Mouse (Mus musculus) heart, postnatal 0 days (tissue): ENCODE results near the gene Nyap1. TPM values are rescaled to one million over a fixed set of nuclear protein-coding genes. Genes with fewer than 3 reads are reported as not detected.
A peak's percentile ranks its signal among the peaks of the same experiment; 100 is the strongest.

ENCODE experiments used
- ATAC-seq: fragments of 200-750 bp; cut with Nextera tagmentation; 2 replicates; pipeline ENCODE4 v1.8.0; 2017; ENCODE audit warnings: low read depth, moderate number of reproducible peaks, moderate library complexity; ENCODE audit not compliant: insufficient read depth
- DNase-seq: peaks from one replicate; pipeline ENCODE4 v3.0.0-alpha.2; 2016; ENCODE audit warnings: low spot score
- H3K27ac ChIP-seq: fragments of 300-500 bp; sonication (generic); 2 replicates; pipeline ENCODE4 v1.5.1; 2014; ENCODE audit warnings: low read depth, mild to moderate bottlenecking
- H3K27me3 ChIP-seq: fragments of 300-500 bp; sonication (generic); 2 replicates; pipeline ENCODE4 v1.6.1; 2014; ENCODE audit warnings: low read length, mixed read lengths; ENCODE audit not compliant: control insufficient read depth, insufficient read depth
- H3K36me3 ChIP-seq: fragments of 300-500 bp; sonication (generic); replicated peaks from 2 replicates; pipeline ENCODE4 v1.6.1; 2014; ENCODE audit warnings: low read length, mixed read lengths; ENCODE audit not compliant: control insufficient read depth, insufficient read depth
- H3K4me1 ChIP-seq: fragments of 300-500 bp; sonication (generic); 2 replicates; pipeline ENCODE4 v1.6.1; 2014; ENCODE audit warnings: antibody characterized with exemption; ENCODE audit not compliant: control insufficient read depth, insufficient read depth
- H3K4me2 ChIP-seq: fragments of 300-500 bp; sonication (generic); 2 replicates; pipeline ENCODE4 v1.6.1; 2014; ENCODE audit warnings: low read depth, mild to moderate bottlenecking, low read length, moderate library complexity
- H3K4me3 ChIP-seq: fragments of 300-500 bp; sonication (generic); 2 replicates; pipeline ENCODE4 v1.5.1; 2014; ENCODE audit warnings: low read depth, low read length
- H3K9ac ChIP-seq: fragments of 300-500 bp; sonication (generic); replicated peaks from 2 replicates; pipeline ENCODE4 v1.6.1; 2014; ENCODE audit warnings: low read depth, low read length, mixed read lengths
- H3K9me3 ChIP-seq: fragments of 300-500 bp; sonication (generic); replicated peaks from 2 replicates; pipeline ENCODE4 v1.6.1; 2016; ENCODE audit warnings: low read length; ENCODE audit not compliant: control insufficient read depth
- CTCF ChIP-seq: IDR thresholded peaks from 2 replicates; pipeline ENCODE4 v1.5.1; 2016; ENCODE audit warnings: antibody characterized with exemption, control low read depth, low read depth
- EP300 ChIP-seq: IDR thresholded peaks from 2 replicates; pipeline ENCODE4 v1.6.1; 2016; ENCODE audit warnings: antibody characterized with exemption, low read depth
- WGBS: fragments of 180-500 bp; shearing (Covaris S2); extraction: QIAGEN DNeasy Blood & Tissue Kit; methylation state at CpG from one replicate; pipeline ENCODE4 v1.1.7; 2014; 5-methylcytosine and 5-hydroxymethylcytosine counted together
- polyA plus RNA-seq: library from polyadenylated mRNA; unstranded; fragments of >200 nt; fragmentation: Nextera tagmentation; extraction: Ambion mirVana; gene quantifications from 2 replicates; pipeline ENCODE4 v1.2.1, GENCODE M21; 2015
- total RNA-seq: library from RNA; depleted of rRNA; stranded (reverse); fragments of >200 nt; gene quantifications from 2 replicates; pipeline ENCODE4 v1.2.3, GENCODE M21; 2014; ENCODE audit warnings: low replicate concordance; rRNA removed

The Nyap1 gene
- total and polyA plus RNA-seq, 2 experiments from 2014 or later = 0.56 to 5.8 TPM

GRCm38 (mm10) chr5:137686127-137686790 is 55.1 kb downstream of the Nyap1 start:
- H3K27ac ChIP-seq = no peak overlapping the region; the same call in 1 of the 2 replicates
- H3K27me3 ChIP-seq = no peaks in the 10 kb centered on the region
- DNase-seq = no peak
- 63% methylated on average over 6 of the region's 6 CpGs for WGBS
- no peak overlapping the region for H3K4me3 ChIP-seq
- TF ChIP-seq CTCF (no peak), EP300 (no peak)
- H3K9me3 ChIP-seq = no peaks in the 10 kb centered on the region
- no peak overlapping the region for H3K9ac ChIP-seq
- H3K36me3 ChIP-seq = no peaks in the 10 kb centered on the region; the same call in 1 of the 2 replicates
- no peak for ATAC-seq
- no peak overlapping the region for H3K4me2 ChIP-seq
- peaks cover 19% of the 10 kb centered on the region for H3K4me1 ChIP-seq

- Histone ChIP-seq H3K9ac (no peak overlapping the region), H3K36me3 (no peaks in the 10 kb centered on the region; the same call in 1 of the 2 replicates), H3K9me3 (no peaks in the 10 kb centered on the region), H3K27ac (no peak overlapping the region), H3K27me3 (no peaks in the 10 kb centered on the region), H3K4me1 (peaks cover 16% of the 10 kb centered on the region), H3K4me3 (no peak overlapping the region), H3K4me2 (no peak overlapping the region)
- WGBS = 91% methylated on average over 3 of the region's 3 CpGs
- TF ChIP-seq EP300 (no peak), CTCF (no peak)
- ATAC-seq (no peak), DNase-seq (no peak)
Measured at GRCm38 (mm10) chr5:137685653-137686052, 55.8 kb downstream of the Nyap1 start.

GRCm38 (mm10) chr5:137684294-137685123 is 56.9 kb downstream of the Nyap1 start, which contains the start of gene Agfg2:
TSS of gene Agfg2 (minus strand) at chr5:137684726.
- peak; percentile 99 for ATAC-seq
- H3K27ac ChIP-seq = peak within 1 kb of the TSS; percentile 50

GRCm38 (mm10) chr5:137683388-137684293 is 57.8 kb downstream of the Nyap1 start:
- TF ChIP-seq EP300 = no peak
- TF ChIP-seq CTCF = no peak
- Histone ChIP-seq H3K9me3 (no peaks in the 10 kb centered on the region), H3K4me2 (peak overlapping the region; percentile 85), H3K4me1 (peaks cover 11% of the 10 kb centered on the region), H3K27me3 (no peaks in the 10 kb centered on the region), H3K9ac (peak overlapping the region; percentile 50), H3K27ac (peak overlapping the region; percentile 50), H3K36me3 (no peaks in the 10 kb centered on the region; the same call in 1 of the 2 replicates), H3K4me3 (peak overlapping the region; percentile 65)
- DNase-seq (no peak), ATAC-seq (no peak)
- 7% methylated on average over 28 of the region's 28 CpGs for WGBS

More at GRCm38 (mm10) chr5:137684294-137685123, 56.9 kb downstream of the Nyap1 start, which contains the start of gene Agfg2:
- peak; percentile 100 for DNase-seq
- peak; percentile 27 for TF ChIP-seq CTCF
- TF ChIP-seq EP300 = 0 out of 2 replicates have a peak, but pooled peaks have one; percentile 15
- Histone ChIP-seq H3K36me3 (no peaks in the 10 kb centered on the region; the same call in 1 of the 2 replicates), H3K4me1 (peaks cover 11% of the 10 kb centered on the region), H3K4me3 (peak within 1 kb of the TSS; percentile 65), H3K27me3 (no peaks in the 10 kb centered on the region), H3K4me2 (peak within 1 kb of the TSS; percentile 85), H3K9ac (peak within 1 kb of the TSS; percentile 50), H3K9me3 (no peaks in the 10 kb centered on the region)
- under 1% methylated on average over 55 of the region's 62 CpGs for WGBS

- no peaks in the 10 kb centered on the region for H3K9me3 ChIP-seq
- no peak overlapping the region for H3K9ac ChIP-seq
- H3K4me1 ChIP-seq = peaks cover 11% of the 10 kb centered on the region
- DNase-seq (no peak), ATAC-seq (no peak)
- H3K4me3 ChIP-seq = peak overlapping the region; percentile 65
- no peak overlapping the region for H3K27ac ChIP-seq
- no peaks in the 10 kb centered on the region for H3K27me3 ChIP-seq
- H3K4me2 ChIP-seq = peak overlapping the region; percentile 15; the same call in 1 of the 2 replicates
- H3K36me3 ChIP-seq = no peaks in the 10 kb centered on the region; the same call in 1 of the 2 replicates
- TF ChIP-seq EP300 (no peak), CTCF (no peak)
- 91% methylated on average over 6 of the region's 6 CpGs for WGBS
Measured at GRCm38 (mm10) chr5:137682526-137682925, 58.9 kb downstream of the Nyap1 start.

Other genes with a start within 250 kb of the Nyap1 start
- 40.1 and 61.3 TPM in 2 replicates for gene Pop7, start 239.1 kb downstream of the Nyap1 start, total RNA-seq
- 39.9 and 40.6 TPM in 2 replicates for gene Pop7, start 239.1 kb downstream of the Nyap1 start, polyA plus RNA-seq
- gene Gigyf1, start 223.1 kb downstream of the Nyap1 start, total RNA-seq = 12.0 and 17.7 TPM in 2 replicates
- gene Gigyf1, start 223.1 kb downstream of the Nyap1 start, polyA plus RNA-seq = 7.2 TPM in 2 replicates
- gene Epo, start 208.4 kb downstream of the Nyap1 start, total RNA-seq = not detected in 2 replicates
- not detected in 2 replicates for gene Epo, start 208.4 kb downstream of the Nyap1 start, polyA plus RNA-seq
- 599 and 872 TPM in 2 replicates for gene Gnb2, start 208.1 kb downstream of the Nyap1 start, total RNA-seq
- 301 TPM in 2 replicates for gene Gnb2, start 208.1 kb downstream of the Nyap1 start, polyA plus RNA-seq
- not detected in 2 replicates for gene Actl6b, start 188.1 kb downstream of the Nyap1 start, total RNA-seq
- gene Actl6b, start 188.1 kb downstream of the Nyap1 start, polyA plus RNA-seq = not detected in 2 replicates
- 0.50 TPM in 1 of 2 replicates, not detected in the other for gene Tfr2, start 171.8 kb downstream of the Nyap1 start, total RNA-seq
- 0.07 and 0.12 TPM in 2 replicates for gene Tfr2, start 171.8 kb downstream of the Nyap1 start, polyA plus RNA-seq
- 9.3 TPM in 1 of 2 replicates, not detected in the other for gene Mospd3, start 140.5 kb downstream of the Nyap1 start, total RNA-seq
- 18.3 and 19.7 TPM in 2 replicates for gene Mospd3, start 140.5 kb downstream of the Nyap1 start, polyA plus RNA-seq
- gene Pcolce, start 127.8 kb downstream of the Nyap1 start, total RNA-seq = 172 and 201 TPM in 2 replicates
- 116 and 122 TPM in 2 replicates for gene Pcolce, start 127.8 kb downstream of the Nyap1 start, polyA plus RNA-seq
- 0.65 TPM in 1 of 2 replicates, not detected in the other for gene Fbxo24, start 112.6 kb downstream of the Nyap1 start, total RNA-seq
- gene Fbxo24, start 112.6 kb downstream of the Nyap1 start, polyA plus RNA-seq = 0.11 and 0.16 TPM in 2 replicates
- 12.7 and 19.7 TPM in 2 replicates for gene Lrch4, start 112.5 kb downstream of the Nyap1 start, total RNA-seq
- 15.9 and 17.8 TPM in 2 replicates for gene Lrch4, start 112.5 kb downstream of the Nyap1 start, polyA plus RNA-seq
- 1.6 and 5.3 TPM in 2 replicates for gene Gm20605, start 112.4 kb downstream of the Nyap1 start, total RNA-seq
- gene Gm20605, start 112.4 kb downstream of the Nyap1 start, polyA plus RNA-seq = 1.8 and 2.5 TPM in 2 replicates
- 10.4 TPM in 1 of 2 replicates, not detected in the other for gene Sap25, start 100.3 kb downstream of the Nyap1 start, total RNA-seq
- gene Sap25, start 100.3 kb downstream of the Nyap1 start, polyA plus RNA-seq = 1.5 and 2.8 TPM in 2 replicates
- 7.6 TPM in 1 of 2 replicates, not detected in the other for gene Irs3, start 95.9 kb downstream of the Nyap1 start, total RNA-seq
- gene Irs3, start 95.9 kb downstream of the Nyap1 start, polyA plus RNA-seq = 0.08 and 0.23 TPM in 2 replicates
- gene Agfg2, start 56.9 kb downstream of the Nyap1 start, total RNA-seq = 27.0 and 28.8 TPM in 2 replicates
- 14.3 and 15.5 TPM in 2 replicates for gene Agfg2, start 56.9 kb downstream of the Nyap1 start, polyA plus RNA-seq
- 167 and 192 TPM in 2 replicates for gene Tsc22d4, start 4.1 kb upstream of the Nyap1 start, total RNA-seq
- gene Tsc22d4, start 4.1 kb upstream of the Nyap1 start, polyA plus RNA-seq = 221 and 232 TPM in 2 replicates
- gene Ppp1r35, start 37.2 kb upstream of the Nyap1 start, total RNA-seq = 24.0 and 24.5 TPM in 2 replicates
- gene Ppp1r35, start 37.2 kb upstream of the Nyap1 start, polyA plus RNA-seq = 10.4 and 15.4 TPM in 2 replicates
- gene Mepce, start 46.0 kb upstream of the Nyap1 start, total RNA-seq = 18.0 and 19.6 TPM in 2 replicates
- 5.0 and 5.4 TPM in 2 replicates for gene Mepce, start 46.0 kb upstream of the Nyap1 start, polyA plus RNA-seq
- gene Zcwpw1, start 46.2 kb upstream of the Nyap1 start, total RNA-seq = 1.4 and 8.7 TPM in 2 replicates
- 2.2 and 3.6 TPM in 2 replicates for gene Zcwpw1, start 46.2 kb upstream of the Nyap1 start, polyA plus RNA-seq
- 3.7 and 78.0 TPM in 2 replicates for gene Pilra, start 94.7 kb upstream of the Nyap1 start, total RNA-seq
- gene Pilra, start 94.7 kb upstream of the Nyap1 start, polyA plus RNA-seq = 2.0 TPM in 2 replicates
- gene Pilrb1, start 116.5 kb upstream of the Nyap1 start, total RNA-seq = 0.66 TPM in 1 of 2 replicates, not detected in the other
- 0.45 and 0.75 TPM in 2 replicates for gene Pilrb1, start 116.5 kb upstream of the Nyap1 start, polyA plus RNA-seq
- 2.4 TPM in 1 of 2 replicates, not detected in the other for gene Pilrb2, start 130.2 kb upstream of the Nyap1 start, total RNA-seq
- gene Pilrb2, start 130.2 kb upstream of the Nyap1 start, polyA plus RNA-seq = 1.2 and 1.6 TPM in 2 replicates
- not detected in 2 replicates for gene Cyp3a13, start 180.0 kb upstream of the Nyap1 start, total RNA-seq
- 0.10 and 0.11 TPM in 2 replicates for gene Cyp3a13, start 180.0 kb upstream of the Nyap1 start, polyA plus RNA-seq
- gene Gjc3, start 221.5 kb upstream of the Nyap1 start, total RNA-seq = 0.92 TPM in 1 of 2 replicates, not detected in the other
- 0.05 and 0.08 TPM in 2 replicates for gene Gjc3, start 221.5 kb upstream of the Nyap1 start, polyA plus RNA-seq
- gene Azgp1, start 239.9 kb upstream of the Nyap1 start, total RNA-seq = 4.2 TPM in 1 of 2 replicates, not detected in the other
- gene Azgp1, start 239.9 kb upstream of the Nyap1 start, polyA plus RNA-seq = 0.08 TPM in 1 of 2 replicates, not detected in the other